Mouse (Mus musculus) heart, embryonic 16.5 days (tissue): ENCODE measurements at regions not wholly inside any gene's neighbourhood (a gene's known extent, or its start where the extent isn't known, plus 50 kb on each side); places are given as distances from the start of the nearest gene placed in this dataset.

Experiments
- ATAC-seq: fragments of 200-750 bp; cut with Nextera tagmentation; replicated peaks from 2 replicates; pipeline ENCODE4 v1.8.0; 2017; ENCODE audit warnings: moderate number of reproducible peaks; ENCODE audit not compliant: insufficient read depth, low FRiP score; ENCODE audit errors: extremely low read depth
- H3K27ac ChIP-seq: fragments of 300-500 bp; sonication (generic); 2 replicates; pipeline ENCODE4 v1.5.1; 2014; ENCODE audit warnings: mild to moderate bottlenecking, low read length, control low read depth, moderate library complexity
- H3K27me3 ChIP-seq: fragments of 300-500 bp; sonication (generic); 2 replicates; pipeline ENCODE4 v1.6.1; 2014; ENCODE audit warnings: low read length, mixed read lengths; ENCODE audit not compliant: control insufficient read depth, insufficient read depth
- H3K36me3 ChIP-seq: fragments of 300-500 bp; sonication (generic); 2 replicates; pipeline ENCODE4 v1.6.1; 2014; ENCODE audit not compliant: control insufficient read depth, insufficient read depth
- H3K4me1 ChIP-seq: fragments of 300-500 bp; sonication (generic); 2 replicates; pipeline ENCODE4 v1.6.1; 2014; ENCODE audit warnings: low read length, mixed read lengths; ENCODE audit not compliant: control insufficient read depth, insufficient read depth
- H3K4me2 ChIP-seq: fragments of 300-500 bp; sonication (generic); 2 replicates; pipeline ENCODE4 v1.6.1; 2014; ENCODE audit warnings: low read depth, mild to moderate bottlenecking, control low read depth, low read length
- H3K4me3 ChIP-seq: fragments of 300-500 bp; sonication (generic); 2 replicates; pipeline ENCODE4 v1.5.1; 2014; ENCODE audit warnings: mild to moderate bottlenecking, control low read depth, low read length
- H3K9ac ChIP-seq: fragments of 300-500 bp; sonication (generic); 2 replicates; pipeline ENCODE4 v1.6.1; 2014; ENCODE audit warnings: low read length, control low read depth
- H3K9me3 ChIP-seq: fragments of 300-500 bp; sonication (generic); replicated peaks from 2 replicates; pipeline ENCODE4 v1.6.1; 2016; ENCODE audit warnings: low read length; ENCODE audit not compliant: control insufficient read depth
- WGBS: fragments of 180-500 bp; shearing (Covaris S2); extraction: QIAGEN DNeasy Blood & Tissue Kit; methylation state at CpG from one replicate; pipeline ENCODE4 v1.1.7; 2014; 5-methylcytosine and 5-hydroxymethylcytosine counted together

GRCm38 (mm10) chr11:111706882-111707281, 640.9 kb downstream of the Kcnj2 start:
- no peak for ATAC-seq

GRCm38 (mm10) chr11:111715401-111715800, 649.4 kb downstream of the Kcnj2 start:
- H3K36me3 ChIP-seq, result no peaks in the 10 kb centered on the region
- 83% methylated on average over 5 of the region's 5 CpGs for WGBS
- H3K27ac ChIP-seq, result no peak overlapping the region
- no peak overlapping the region for H3K9ac ChIP-seq
- no peaks in the 10 kb centered on the region for H3K4me1 ChIP-seq
- ATAC-seq, result no peak
- H3K9me3 ChIP-seq, result no peaks in the 10 kb centered on the region
- no peak overlapping the region for H3K4me2 ChIP-seq
- no peaks in the 10 kb centered on the region for H3K27me3 ChIP-seq
- no peak overlapping the region for H3K4me3 ChIP-seq

More at GRCm38 (mm10) chr11:111706882-111707281, 640.9 kb downstream of the Kcnj2 start:
- Histone ChIP-seq H3K27me3 (no peaks in the 10 kb centered on the region), H3K9me3 (no peaks in the 10 kb centered on the region), H3K4me1 (no peaks in the 10 kb centered on the region), H3K4me3 (no peak overlapping the region), H3K4me2 (no peak overlapping the region), H3K9ac (no peak overlapping the region), H3K27ac (no peak overlapping the region), H3K36me3 (no peaks in the 10 kb centered on the region)
- 70% methylated on average over 4 of the region's 4 CpGs for WGBS

- H3K27ac ChIP-seq, result no peak overlapping the region
- no peak for ATAC-seq
- no peaks in the 10 kb centered on the region for H3K9me3 ChIP-seq
- 45% methylated on average over 4 of the region's 4 CpGs for WGBS
- no peak overlapping the region for H3K4me2 ChIP-seq
- H3K9ac ChIP-seq, result no peak overlapping the region
- no peaks in the 10 kb centered on the region for H3K4me1 ChIP-seq
- no peaks in the 10 kb centered on the region for H3K27me3 ChIP-seq
- H3K4me3 ChIP-seq, result no peak overlapping the region
- H3K36me3 ChIP-seq, result no peaks in the 10 kb centered on the region
These were observed 656.3 kb downstream of the Kcnj2 start for GRCm38 (mm10) chr11:111722276-111722675.

GRCm38 (mm10) chr11:111728148-111728547, 662.2 kb downstream of the Kcnj2 start:
- Histone ChIP-seq H3K27me3 (no peaks in the 10 kb centered on the region), H3K4me3 (no peak overlapping the region), H3K9me3 (no peaks in the 10 kb centered on the region), H3K27ac (no peak overlapping the region), H3K4me2 (no peak overlapping the region), H3K4me1 (no peaks in the 10 kb centered on the region), H3K36me3 (no peaks in the 10 kb centered on the region), H3K9ac (no peak overlapping the region)
- no peak for ATAC-seq
- 78% methylated on average over 4 of the region's 4 CpGs for WGBS

GRCm38 (mm10) chr11:111732096-111732495, 666.1 kb downstream of the Kcnj2 start:
- WGBS, result 17% methylated on average over 8 of the region's 8 CpGs
- Histone ChIP-seq H3K9me3 (no peaks in the 10 kb centered on the region), H3K4me3 (no peak overlapping the region), H3K27me3 (no peaks in the 10 kb centered on the region), H3K9ac (no peak overlapping the region), H3K36me3 (no peaks in the 10 kb centered on the region), H3K27ac (no peak overlapping the region), H3K4me2 (peak overlapping the region; percentile 7; the same call in 1 of the 2 replicates), H3K4me1 (no peaks in the 10 kb centered on the region)
- no peak for ATAC-seq

- WGBS, result 86% methylated on average over 1 of the region's 1 CpGs
- no peaks in the 10 kb centered on the region for H3K27me3 ChIP-seq
- no peak overlapping the region for H3K4me2 ChIP-seq
- no peak overlapping the region for H3K4me3 ChIP-seq
- H3K27ac ChIP-seq, result no peak overlapping the region
- H3K9ac ChIP-seq, result no peak overlapping the region
- H3K4me1 ChIP-seq, result no peaks in the 10 kb centered on the region
- no peak for ATAC-seq
- H3K36me3 ChIP-seq, result no peaks in the 10 kb centered on the region
- no peaks in the 10 kb centered on the region for H3K9me3 ChIP-seq
These were observed 669.5 kb downstream of the Kcnj2 start for GRCm38 (mm10) chr11:111735446-111735845.

- Histone ChIP-seq H3K9ac (no peak overlapping the region), H3K27me3 (no peaks in the 10 kb centered on the region), H3K27ac (no peak overlapping the region), H3K9me3 (no peaks in the 10 kb centered on the region), H3K4me2 (no peak overlapping the region), H3K4me3 (no peak overlapping the region), H3K36me3 (no peaks in the 10 kb centered on the region), H3K4me1 (no peaks in the 10 kb centered on the region)
- no peak for ATAC-seq
- 73% methylated on average over 5 of the region's 5 CpGs for WGBS
These were observed 670.0 kb downstream of the Kcnj2 start for GRCm38 (mm10) chr11:111735961-111736360.

- no peak overlapping the region for H3K4me3 ChIP-seq
- no peaks in the 10 kb centered on the region for H3K9me3 ChIP-seq
- H3K4me2 ChIP-seq, result no peak overlapping the region
- 52% methylated on average over 6 of the region's 6 CpGs for WGBS
- no peak for ATAC-seq
- no peaks in the 10 kb centered on the region for H3K36me3 ChIP-seq
- no peak overlapping the region for H3K9ac ChIP-seq
- H3K27me3 ChIP-seq, result no peaks in the 10 kb centered on the region
- no peaks in the 10 kb centered on the region for H3K4me1 ChIP-seq
- no peak overlapping the region for H3K27ac ChIP-seq
These were observed 677.4 kb downstream of the Kcnj2 start for GRCm38 (mm10) chr11:111743356-111743755.

- no peak; the same call in 1 of the 2 replicates for ATAC-seq
These were observed 681.4 kb downstream of the Kcnj2 start for GRCm38 (mm10) chr11:111747262-111747946.

More at GRCm38 (mm10) chr11:111747262-111747946, 681.4 kb downstream of the Kcnj2 start:
- Histone ChIP-seq H3K4me2 (no peak overlapping the region), H3K4me3 (no peak overlapping the region), H3K9me3 (no peaks in the 10 kb centered on the region), H3K36me3 (no peaks in the 10 kb centered on the region), H3K9ac (no peak overlapping the region), H3K27ac (0 out of 2 replicates have a peak overlapping the region, but pooled peaks have one; percentile 7), H3K4me1 (no peaks in the 10 kb centered on the region), H3K27me3 (no peaks in the 10 kb centered on the region)
- 55% methylated on average over 7 of the region's 7 CpGs for WGBS
